8 mouse cellular contexts compared by ENCODE assay signal in the genomic region with DNA sequence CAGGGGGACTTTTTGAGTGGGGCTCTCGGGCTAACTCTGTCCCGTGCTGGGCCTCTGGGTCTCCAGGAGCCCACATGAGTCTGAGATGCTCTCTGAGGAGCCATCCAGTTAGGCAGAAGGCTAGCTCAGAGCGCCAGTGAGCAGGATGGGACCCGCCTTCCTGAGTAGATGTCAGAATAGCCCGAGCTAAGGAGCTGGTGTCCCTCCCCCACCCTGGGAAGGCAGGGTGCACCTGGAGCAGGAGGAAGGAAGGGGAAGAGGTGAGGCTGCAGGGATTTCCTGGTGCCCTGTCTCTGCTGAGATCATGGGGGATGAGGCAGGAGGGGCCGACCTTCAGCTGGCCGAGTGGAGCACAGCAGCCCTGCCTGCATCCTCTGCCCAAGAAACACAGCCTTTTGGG. TPM values are rescaled to one million over a fixed set of nuclear protein-coding genes. Genes with fewer than 3 reads are reported as not detected.
DNase-seq lines count a peak whose midpoint lies in the region; ATAC-seq lines count a peak whose summit lies in the region.

No protein-coding gene starts in this region.

- peak overlapping the region; percentile 2; the same call in 1 of the 2 replicates for H3K4me2 ChIP-seq in neural tube, embryonic 11.5 days (ENCODE audit: low read depth)
- H3K4me2 ChIP-seq in heart, embryonic 16.5 days (ENCODE audit: low read depth, low read length): peak overlapping the region; percentile 66
- peak overlapping the region; percentile 19; the same call in 1 of the 2 replicates for H3K4me2 ChIP-seq in midbrain, embryonic 14.5 days (ENCODE audit: low read length)

- H3K27me3 ChIP-seq in neural tube, embryonic 11.5 days (ENCODE audit: control insufficient read depth, insufficient read depth, low read length): no peaks in the 10 kb centered on the region
- no peaks in the 10 kb centered on the region for H3K27me3 ChIP-seq in heart, embryonic 16.5 days (ENCODE audit: control insufficient read depth, insufficient read depth, low read length)
- no peaks in the 10 kb centered on the region for H3K27me3 ChIP-seq in midbrain, embryonic 14.5 days (ENCODE audit: control insufficient read depth, insufficient read depth, low read length)

- DNase-seq in neural tube, embryonic 11.5 days (ENCODE audit: low spot score): no peak
- no peak for DNase-seq in neural tube, embryonic 10.5 days (ENCODE audit: extremely low spot score, low spot score)
- DNase-seq in kidney, postnatal 4 days: peak; percentile 69 to 79
- no peak for DNase-seq in midbrain, embryonic 14.5 days
- DNase-seq in MN1 (ENCODE audit: low spot score): no peak
- no peak for DNase-seq in yolk sac, embryonic 10.5 days (ENCODE audit: low spot score)
- DNase-seq in T-cell, adult 2 months (ENCODE audit: low spot score): no peak

- no peaks in the 10 kb centered on the region for H3K36me3 ChIP-seq in neural tube, embryonic 11.5 days (ENCODE audit: control insufficient read depth, insufficient read depth, low read length)
- H3K36me3 ChIP-seq in heart, embryonic 16.5 days (ENCODE audit: control insufficient read depth, insufficient read depth): no peaks in the 10 kb centered on the region
- H3K36me3 ChIP-seq in midbrain, embryonic 14.5 days (ENCODE audit: control insufficient read depth, insufficient read depth, low read length): no peaks in the 10 kb centered on the region

- ATAC-seq in neural tube, embryonic 11.5 days (ENCODE audit: insufficient read depth, low FRiP score, low TSS enrichment): no peak
- peak; percentile 24; the same call in 1 of the 2 replicates for ATAC-seq in heart, embryonic 16.5 days (replicated peaks; ENCODE audit: extremely low read depth, insufficient read depth, low FRiP score)
- ATAC-seq in midbrain, embryonic 14.5 days (ENCODE audit: low FRiP score, low TSS enrichment): no peak

- no peaks in the 10 kb centered on the region for H3K9me3 ChIP-seq in neural tube, embryonic 11.5 days (ENCODE audit: control insufficient read depth, low read length)
- no peaks in the 10 kb centered on the region for H3K9me3 ChIP-seq in heart, embryonic 16.5 days (replicated peaks; ENCODE audit: control insufficient read depth, low read length)
- H3K9me3 ChIP-seq in midbrain, embryonic 14.5 days (ENCODE audit: control insufficient read depth, low read length): no peaks in the 10 kb centered on the region

- H3K4me3 ChIP-seq in neural tube, embryonic 11.5 days (ENCODE audit: low read depth, low read length): 0 out of 2 replicates have a peak overlapping the region, but pooled peaks have one; percentile 0
- H3K4me3 ChIP-seq in heart, embryonic 16.5 days (ENCODE audit: low read length): peak overlapping the region; percentile 51
- H3K4me3 ChIP-seq in midbrain, embryonic 14.5 days (replicated peaks; ENCODE audit: low read depth, low read length): no peak overlapping the region

- H3K4me1 ChIP-seq in neural tube, embryonic 11.5 days (ENCODE audit: control insufficient read depth, insufficient read depth, low read length): peaks cover 6% of the 10 kb centered on the region; the same call in 1 of the 2 replicates
- H3K4me1 ChIP-seq in heart, embryonic 16.5 days (ENCODE audit: control insufficient read depth, insufficient read depth, low read length): peaks cover 18% of the 10 kb centered on the region
- 0 out of 2 replicates have a peak, but pooled peaks cover 3% of the 10 kb centered on the region for H3K4me1 ChIP-seq in midbrain, embryonic 14.5 days (ENCODE audit: control insufficient read depth, insufficient read depth, low read length)

- no peak overlapping the region for H3K27ac ChIP-seq in neural tube, embryonic 11.5 days (ENCODE audit: low read depth, low read length)
- peak overlapping the region; percentile 73 for H3K27ac ChIP-seq in heart, embryonic 16.5 days (ENCODE audit: low read length)
- no peak overlapping the region for H3K27ac ChIP-seq in midbrain, embryonic 14.5 days (replicated peaks; ENCODE audit: low read depth, low read length)

- WGBS in neural tube, embryonic 11.5 days: 50% methylated on average over 7 of the region's 7 CpGs
- WGBS in heart, embryonic 16.5 days: 31% methylated on average over 7 of the region's 7 CpGs
- WGBS in midbrain, embryonic 14.5 days: 64% methylated on average over 7 of the region's 7 CpGs

- H3K9ac ChIP-seq in neural tube, embryonic 11.5 days (ENCODE audit: low read length): no peak overlapping the region
- peak overlapping the region; percentile 64 for H3K9ac ChIP-seq in heart, embryonic 16.5 days (ENCODE audit: low read length)
- H3K9ac ChIP-seq in midbrain, embryonic 14.5 days (replicated peaks; ENCODE audit: low read length): no peak overlapping the region

RNA-seq across cellular contexts. Expression of gene Sh2d3c, which starts 7.6 kb away (rescaled TPM):
- 30.6 TPM in 2 replicates for polyA plus RNA-seq in neural tube, embryonic 11.5 days (2014; fragmentation: Nextera tagmentation; extraction: Ambion mirVana)
- polyA plus RNA-seq in heart, embryonic 16.5 days (2015; fragmentation: Nextera tagmentation; extraction: Ambion mirVana): 32.4 and 33.6 TPM in 2 replicates
- 45.8 and 45.9 TPM in 2 replicates for polyA plus RNA-seq in midbrain, embryonic 14.5 days (2014; fragmentation: Nextera tagmentation; extraction: Ambion mirVana)

RNA-seq across cellular contexts. Expression of gene 6330409D20Rik, which starts 12.4 kb away (rescaled TPM):
- polyA plus RNA-seq in neural tube, embryonic 11.5 days (2014; fragmentation: Nextera tagmentation; extraction: Ambion mirVana): 2.1 and 2.2 TPM in 2 replicates
- polyA plus RNA-seq in heart, embryonic 16.5 days (2015; fragmentation: Nextera tagmentation; extraction: Ambion mirVana): 0.17 and 0.26 TPM in 2 replicates
- 3.2 and 4.6 TPM in 2 replicates for polyA plus RNA-seq in midbrain, embryonic 14.5 days (2014; fragmentation: Nextera tagmentation; extraction: Ambion mirVana)

RNA-seq across cellular contexts. Expression of gene Cdk9, which starts 15.6 kb away (rescaled TPM):
- polyA plus RNA-seq in neural tube, embryonic 11.5 days (2014; fragmentation: Nextera tagmentation; extraction: Ambion mirVana): 82.4 and 84.6 TPM in 2 replicates
- polyA plus RNA-seq in heart, embryonic 16.5 days (2015; fragmentation: Nextera tagmentation; extraction: Ambion mirVana): 57.1 and 59.8 TPM in 2 replicates
- 61.4 and 76.5 TPM in 2 replicates for polyA plus RNA-seq in midbrain, embryonic 14.5 days (2014; fragmentation: Nextera tagmentation; extraction: Ambion mirVana)

RNA-seq across cellular contexts. Expression of gene Fpgs, which starts 24.5 kb away (rescaled TPM):
- polyA plus RNA-seq in neural tube, embryonic 11.5 days (2014; fragmentation: Nextera tagmentation; extraction: Ambion mirVana): 18.0 and 19.4 TPM in 2 replicates
- polyA plus RNA-seq in heart, embryonic 16.5 days (2015; fragmentation: Nextera tagmentation; extraction: Ambion mirVana): 16.7 and 16.9 TPM in 2 replicates
- polyA plus RNA-seq in midbrain, embryonic 14.5 days (2014; fragmentation: Nextera tagmentation; extraction: Ambion mirVana): 15.3 and 15.6 TPM in 2 replicates

RNA-seq across cellular contexts. Expression of gene Tor2a, which starts 28.6 kb away (rescaled TPM):
- 59.7 and 63.1 TPM in 2 replicates for polyA plus RNA-seq in neural tube, embryonic 11.5 days (2014; fragmentation: Nextera tagmentation; extraction: Ambion mirVana)
- polyA plus RNA-seq in heart, embryonic 16.5 days (2015; fragmentation: Nextera tagmentation; extraction: Ambion mirVana): 38.1 and 38.9 TPM in 2 replicates
- polyA plus RNA-seq in midbrain, embryonic 14.5 days (2014; fragmentation: Nextera tagmentation; extraction: Ambion mirVana): 50.5 and 51.1 TPM in 2 replicates

Comparison
In these comparisons a context has a peak if more than half of its experiments do, and no peak if none do; other contexts are left out.
1. DNase-seq: peak in kidney, postnatal 4 days (2 of 2); none in neural tube, embryonic 11.5 days (single experiment), neural tube, embryonic 10.5 days (single experiment), midbrain, embryonic 14.5 days (single experiment), MN1 (single experiment), yolk sac, embryonic 10.5 days (single experiment) and T-cell, adult 2 months (single experiment).
2. H3K4me2 ChIP-seq: peak in every context shown above with its lines; median percentile 66 in heart, embryonic 16.5 days; 19 in midbrain, embryonic 14.5 days; 2 in neural tube, embryonic 11.5 days.